Mouse (Mus musculus) intestine, postnatal 0 days (tissue): Measurements from ENCODE around the gene Zfp444. TPM values are rescaled to one million over a fixed set of nuclear protein-coding genes. Genes with fewer than 3 reads are reported as not detected.

Experiments used
- ATAC-seq: fragments of 200-750 bp; cut with Nextera tagmentation; 2 replicates; pipeline ENCODE4 v1.8.0; 2017; ENCODE audit warnings: mild to moderate bottlenecking, moderate TSS enrichment, moderate library complexity
- H3K27ac ChIP-seq: fragments of 300-500 bp; sonication (generic); 2 replicates; pipeline ENCODE4 v1.5.1; 2014; ENCODE audit warnings: mild to moderate bottlenecking, low read depth, low read length, moderate library complexity
- H3K27me3 ChIP-seq: fragments of 300-500 bp; sonication (generic); replicated peaks from 2 replicates; pipeline ENCODE4 v1.6.1; 2014; ENCODE audit warnings: low read length, mixed read lengths; ENCODE audit not compliant: control insufficient read depth, insufficient read depth
- H3K36me3 ChIP-seq: fragments of 300-500 bp; sonication (generic); 2 replicates; pipeline ENCODE4 v1.6.1; 2014; ENCODE audit warnings: mild to moderate bottlenecking, moderate library complexity; ENCODE audit not compliant: control insufficient read depth, insufficient read depth
- H3K4me1 ChIP-seq: fragments of 300-500 bp; sonication (generic); replicated peaks from 2 replicates; pipeline ENCODE4 v1.6.1; 2014; ENCODE audit warnings: antibody characterized with exemption, low read length, mixed read lengths; ENCODE audit not compliant: control insufficient read depth, insufficient read depth
- H3K4me2 ChIP-seq: fragments of 300-500 bp; sonication (generic); replicated peaks from 2 replicates; pipeline ENCODE4 v1.6.1; 2014; ENCODE audit warnings: low read depth, mild to moderate bottlenecking, moderate library complexity
- H3K4me3 ChIP-seq: fragments of 300-500 bp; sonication (generic); 2 replicates; pipeline ENCODE4 v1.5.1; 2014; ENCODE audit warnings: low read depth, low read length
- H3K9ac ChIP-seq: fragments of 300-500 bp; sonication (generic); 2 replicates; pipeline ENCODE4 v1.6.1; 2014; ENCODE audit warnings: mild to moderate bottlenecking, low read depth, low read length
- H3K9me3 ChIP-seq: fragments of 300-500 bp; sonication (generic); 2 replicates; pipeline ENCODE4 v1.6.1; 2016; ENCODE audit warnings: mixed run types; ENCODE audit not compliant: control insufficient read depth
- CTCF ChIP-seq: sonication (generic); IDR thresholded peaks from 2 replicates; pipeline ENCODE4 v1.5.1; 2016; ENCODE audit warnings: low read depth, mild to moderate bottlenecking, control low read depth, antibody characterized with exemption, moderate library complexity
- WGBS: fragments of 180-500 bp; shearing (Covaris S2); extraction: QIAGEN DNeasy Blood & Tissue Kit; methylation state at CpG from one replicate; pipeline ENCODE4 v1.1.7; 2014; 5-methylcytosine and 5-hydroxymethylcytosine counted together
- polyA plus RNA-seq: library from polyadenylated mRNA; unstranded; fragments of >200 nt; fragmentation: Nextera tagmentation; extraction: Ambion mirVana; gene quantifications from 2 replicates; pipeline ENCODE4 v1.2.1, GENCODE M21; 2015

Zfp444 gene
- polyA plus RNA-seq, 1 experiment from 2014 or later, result 18.5 TPM

DNA sequence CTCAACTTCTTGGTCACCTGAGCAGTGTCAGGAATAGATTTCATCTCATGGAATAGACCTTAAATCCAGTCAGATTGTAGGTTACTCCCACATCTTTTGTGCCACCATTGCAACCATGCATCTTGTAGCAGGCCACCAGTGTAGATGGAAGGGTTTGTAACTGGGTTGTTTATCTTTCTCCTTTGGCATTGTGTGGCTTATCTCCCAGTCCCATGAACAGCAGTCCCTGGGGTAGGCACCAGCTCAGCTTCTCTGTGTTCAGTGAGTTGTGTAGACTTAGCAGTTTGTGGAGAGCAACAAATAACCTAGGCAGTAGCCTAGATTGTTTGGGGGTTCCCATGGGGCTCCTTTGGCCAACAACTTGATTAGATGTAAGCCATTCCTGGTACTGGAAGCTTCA lies 10.9 kb downstream of the Zfp444 start:
- Histone ChIP-seq H3K4me2 (no peak overlapping the region), H3K4me3 (no peak overlapping the region), H3K9ac (no peak overlapping the region), H3K27me3 (no peaks in the 10 kb centered on the region), H3K36me3 (peaks cover 40% of the 10 kb centered on the region), H3K4me1 (no peaks in the 10 kb centered on the region), H3K27ac (no peak overlapping the region), H3K9me3 (no peaks in the 10 kb centered on the region)
- no peak for ATAC-seq
- no peak for TF ChIP-seq CTCF

DNA sequence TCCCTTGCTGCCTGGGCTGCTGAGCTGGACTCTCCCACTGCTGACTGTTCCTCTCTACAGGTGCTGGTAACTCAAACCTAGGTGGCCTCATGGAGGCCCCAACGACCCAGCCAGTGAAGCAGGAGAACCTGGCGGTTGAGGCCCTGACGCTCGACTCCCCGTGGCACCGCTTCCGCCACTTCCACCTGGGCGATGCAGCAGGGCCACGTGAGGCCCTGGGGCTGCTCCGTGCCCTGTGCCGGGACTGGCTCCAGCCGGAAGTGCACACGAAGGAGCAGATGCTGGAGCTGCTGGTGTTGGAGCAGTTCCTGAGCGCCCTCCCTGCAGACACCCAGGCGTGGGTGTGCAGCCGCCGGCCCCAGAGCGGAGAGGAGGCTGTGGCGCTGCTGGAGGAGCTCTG lies 11.8 kb downstream of the Zfp444 start:
- H3K4me2 ChIP-seq, result no peak overlapping the region
- no peak for TF ChIP-seq CTCF
- no peaks in the 10 kb centered on the region for H3K9me3 ChIP-seq
- WGBS, result 94% methylated on average over 19 of the region's 19 CpGs
- no peaks in the 10 kb centered on the region for H3K4me1 ChIP-seq
- no peak overlapping the region for H3K9ac ChIP-seq
- no peak overlapping the region for H3K27ac ChIP-seq
- H3K27me3 ChIP-seq, result no peaks in the 10 kb centered on the region
- no peak overlapping the region for H3K4me3 ChIP-seq
- H3K36me3 ChIP-seq, result peaks cover 46% of the 10 kb centered on the region
- no peak for ATAC-seq

DNA sequence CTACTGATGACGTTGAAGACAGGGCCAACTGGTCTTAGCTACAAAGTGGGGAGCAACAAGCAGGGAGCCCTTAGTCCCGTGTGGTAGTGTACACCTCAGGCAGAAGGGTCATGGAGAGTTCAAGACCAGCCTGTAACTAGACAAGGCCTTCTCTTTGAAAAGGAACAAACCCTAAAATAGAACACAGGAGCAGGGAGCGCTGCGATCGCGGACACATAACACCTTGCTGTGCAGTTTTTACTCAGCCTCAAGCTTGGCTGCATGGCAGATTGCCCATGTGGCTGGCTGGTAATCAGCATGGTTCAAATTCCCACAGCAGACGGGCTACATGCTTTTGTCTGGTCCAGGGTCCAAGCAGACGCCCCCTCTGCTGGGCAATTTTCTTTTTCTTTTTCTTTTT lies 12.5 kb downstream of the Zfp444 start:
- Histone ChIP-seq H3K4me2 (no peak overlapping the region), H3K9ac (no peak overlapping the region), H3K4me3 (no peak overlapping the region), H3K36me3 (peaks cover 50% of the 10 kb centered on the region), H3K27ac (no peak overlapping the region), H3K27me3 (no peaks in the 10 kb centered on the region), H3K4me1 (no peaks in the 10 kb centered on the region), H3K9me3 (no peaks in the 10 kb centered on the region)
- no peak for TF ChIP-seq CTCF
- ATAC-seq, result no peak
- whole genome bisulfite sequencing, result 89% methylated on average over 8 of the region's 8 CpGs

DNA sequence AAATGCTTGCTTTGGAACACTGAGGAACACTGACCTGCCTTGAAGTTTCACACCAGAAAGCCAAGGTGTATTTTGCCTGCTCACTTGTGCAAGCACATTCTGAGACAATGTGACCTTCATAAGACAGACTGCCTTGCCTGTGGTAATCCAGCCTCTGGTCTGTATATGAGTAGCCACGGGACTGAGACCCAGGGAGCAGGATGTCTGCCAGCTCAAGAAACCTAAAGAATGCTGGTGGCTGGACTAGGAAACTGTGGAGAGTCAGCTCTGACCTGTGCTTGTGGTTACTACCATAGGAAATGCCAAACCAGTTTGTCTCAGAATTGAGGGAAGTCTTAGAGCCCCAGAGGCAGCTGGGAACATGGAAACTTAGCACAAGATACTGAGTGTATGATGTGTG lies 13.4 kb downstream of the Zfp444 start:
- H3K9me3 ChIP-seq, result no peaks in the 10 kb centered on the region
- no peak overlapping the region for H3K9ac ChIP-seq
- peaks cover 49% of the 10 kb centered on the region for H3K36me3 ChIP-seq
- no peaks in the 10 kb centered on the region for H3K27me3 ChIP-seq
- H3K4me2 ChIP-seq, result no peak overlapping the region
- no peak for TF ChIP-seq CTCF
- H3K27ac ChIP-seq, result no peak overlapping the region
- 74% methylated on average over 1 of the region's 1 CpGs for WGBS
- no peaks in the 10 kb centered on the region for H3K4me1 ChIP-seq
- no peak for ATAC-seq
- no peak overlapping the region for H3K4me3 ChIP-seq

DNA sequence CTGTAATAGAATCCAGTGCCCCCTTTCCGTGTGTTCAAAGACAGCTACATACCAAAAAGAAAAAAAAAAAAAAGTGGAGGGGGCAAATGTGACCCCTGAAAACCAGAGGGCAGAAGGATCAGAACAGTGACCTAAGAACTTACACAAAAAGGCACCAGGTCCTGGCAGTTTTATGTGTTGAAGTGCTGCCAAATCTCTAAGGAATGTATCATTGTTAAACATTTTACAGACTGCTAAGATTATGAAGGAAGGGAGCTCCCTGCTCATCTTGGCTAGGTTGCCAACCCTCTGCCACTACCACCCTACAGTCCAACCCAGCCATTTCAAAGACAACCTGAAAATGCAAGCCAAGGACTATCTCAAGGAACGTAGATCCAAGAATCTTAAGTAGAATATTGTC lies 14.2 kb downstream of the Zfp444 start:
- no peaks in the 10 kb centered on the region for H3K27me3 ChIP-seq
- no peaks in the 10 kb centered on the region for H3K4me1 ChIP-seq
- no peak for TF ChIP-seq CTCF
- no peaks in the 10 kb centered on the region for H3K9me3 ChIP-seq
- peaks cover 49% of the 10 kb centered on the region for H3K36me3 ChIP-seq
- no peak overlapping the region for H3K4me2 ChIP-seq
- no peak overlapping the region for H3K9ac ChIP-seq
- 89% methylated on average over 2 of the region's 2 CpGs for WGBS
- H3K4me3 ChIP-seq, result no peak overlapping the region
- no peak overlapping the region for H3K27ac ChIP-seq
- no peak for ATAC-seq

DNA sequence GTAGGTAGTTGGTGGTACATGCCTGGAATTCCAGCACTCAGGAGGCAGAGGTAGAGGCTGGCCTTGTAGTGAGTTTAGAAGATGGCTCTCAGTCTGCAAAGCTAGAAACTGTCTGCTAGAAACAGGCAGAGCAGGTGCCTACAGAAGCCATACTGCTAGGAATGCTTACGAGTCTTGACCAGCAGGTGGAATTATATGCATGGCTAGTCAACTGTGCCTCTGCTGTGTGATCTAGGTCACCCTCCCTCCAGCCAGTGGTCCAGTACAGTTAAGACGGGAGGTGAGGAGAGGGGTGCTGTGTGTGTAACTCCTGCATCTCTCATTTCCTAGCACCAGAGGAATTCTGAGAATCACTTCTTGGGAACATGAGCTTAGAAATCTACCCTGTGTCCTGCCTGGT lies 14.7 kb downstream of the Zfp444 start:
- Histone ChIP-seq H3K36me3 (peaks cover 49% of the 10 kb centered on the region), H3K4me3 (no peak overlapping the region), H3K4me1 (no peaks in the 10 kb centered on the region), H3K27me3 (no peaks in the 10 kb centered on the region), H3K9me3 (no peaks in the 10 kb centered on the region), H3K4me2 (no peak overlapping the region), H3K27ac (no peak overlapping the region), H3K9ac (no peak overlapping the region)
- no peak for TF ChIP-seq CTCF
- 85% methylated on average over 2 of the region's 2 CpGs for WGBS
- ATAC-seq, result no peak

DNA sequence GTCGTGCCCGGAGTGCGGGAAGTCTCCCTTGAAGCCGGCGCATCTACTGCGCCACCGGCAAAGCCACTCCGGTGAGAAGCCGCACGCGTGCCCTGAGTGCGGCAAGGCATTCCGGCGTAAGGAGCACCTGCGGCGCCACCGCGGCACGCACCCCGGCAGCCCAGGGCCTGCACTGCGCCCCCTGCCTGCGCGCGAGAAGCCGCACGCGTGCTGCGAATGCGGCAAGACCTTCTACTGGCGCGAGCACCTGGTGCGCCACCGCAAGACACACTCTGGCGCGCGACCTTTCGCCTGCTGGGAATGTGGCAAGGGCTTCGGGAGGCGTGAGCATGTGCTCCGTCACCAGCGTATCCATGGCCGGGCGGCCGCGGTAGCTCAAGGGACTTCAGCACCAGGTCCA lies 17.5 kb downstream of the Zfp444 start:
- Histone ChIP-seq H3K36me3 (peaks cover 38% of the 10 kb centered on the region), H3K27ac (no peak overlapping the region), H3K9me3 (no peaks in the 10 kb centered on the region), H3K27me3 (no peaks in the 10 kb centered on the region), H3K4me2 (no peak overlapping the region), H3K9ac (no peak overlapping the region), H3K4me3 (no peak overlapping the region), H3K4me1 (no peaks in the 10 kb centered on the region)
- TF ChIP-seq CTCF, result peak; percentile 57
- 0 out of 2 replicates have a peak, but pooled peaks have one; percentile 11 for ATAC-seq
- WGBS, result 51% methylated on average over 45 of the region's 45 CpGs
